Mouse (Mus musculus) midbrain, postnatal 0 days (tissue): Measurements from ENCODE around the gene Smtnl2. TPM values are rescaled to one million over a fixed set of nuclear protein-coding genes. Genes with fewer than 3 reads are reported as not detected.
A peak's percentile ranks its signal among the peaks of the same experiment; 100 is the strongest.

Experiments used
- ATAC-seq: fragments of 200-750 bp; cut with Nextera tagmentation; 2 replicates; pipeline ENCODE4 v1.8.0; 2017; ENCODE audit warnings: moderate number of reproducible peaks, mild to moderate bottlenecking, moderate TSS enrichment, moderate library complexity; ENCODE audit not compliant: low FRiP score
- DNase-seq: peaks from one replicate; pipeline ENCODE4 v3.0.0-alpha.2; 2015; ENCODE audit warnings: low spot score
- H3K27ac ChIP-seq: fragments of 300-500 bp; sonication (generic); 2 replicates; pipeline ENCODE4 v1.5.1; 2014; ENCODE audit warnings: low read depth, mild to moderate bottlenecking, low read length, mixed read lengths
- H3K27me3 ChIP-seq: fragments of 300-500 bp; sonication (generic); 2 replicates; pipeline ENCODE4 v1.6.1; 2014; ENCODE audit warnings: low read length, control low read depth, mixed read lengths; ENCODE audit not compliant: insufficient read depth
- H3K36me3 ChIP-seq: fragments of 300-500 bp; sonication (generic); 2 replicates; pipeline ENCODE4 v1.6.1; 2014; ENCODE audit warnings: low read length, control low read depth, mixed read lengths; ENCODE audit not compliant: insufficient read depth
- H3K4me1 ChIP-seq: fragments of 300-500 bp; sonication (generic); 2 replicates; pipeline ENCODE4 v1.6.1; 2014; ENCODE audit warnings: mild to moderate bottlenecking, control low read depth, antibody characterized with exemption, low read length, mixed read lengths; ENCODE audit not compliant: insufficient read depth
- H3K4me2 ChIP-seq: fragments of 300-500 bp; sonication (generic); 2 replicates; pipeline ENCODE4 v1.6.1; 2014; ENCODE audit warnings: low read depth, mild to moderate bottlenecking, low read length, mixed read lengths; ENCODE audit not compliant: poor library complexity, severe bottlenecking
- H3K4me3 ChIP-seq: fragments of 300-500 bp; sonication (generic); 2 replicates; pipeline ENCODE4 v1.5.1; 2014; ENCODE audit warnings: low read depth, mild to moderate bottlenecking, low read length, moderate library complexity
- H3K9ac ChIP-seq: fragments of 300-500 bp; sonication (generic); replicated peaks from 2 replicates; pipeline ENCODE4 v1.6.1; 2014; ENCODE audit warnings: mild to moderate bottlenecking, low read length, moderate library complexity, mixed read lengths; ENCODE audit not compliant: poor library complexity, severe bottlenecking
- H3K9me3 ChIP-seq: fragments of 300-500 bp; sonication (generic); 2 replicates; pipeline ENCODE4 v1.6.1; 2016; ENCODE audit warnings: low read length, control low read depth
- CTCF ChIP-seq: IDR thresholded peaks from 2 replicates; pipeline ENCODE4 v1.5.1; 2016; ENCODE audit warnings: antibody characterized with exemption, mild to moderate bottlenecking
- WGBS: fragments of 180-500 bp; shearing (Covaris S2); extraction: QIAGEN DNeasy Blood & Tissue Kit; methylation state at CpG from one replicate; pipeline ENCODE4 v1.1.7; 2014; 5-methylcytosine and 5-hydroxymethylcytosine counted together
- polyA plus RNA-seq: library from polyadenylated mRNA; unstranded; fragments of >200 nt; fragmentation: Nextera tagmentation; extraction: Ambion mirVana; gene quantifications from 2 replicates; pipeline ENCODE4 v1.2.1, GENCODE M21; 2015
- total RNA-seq: library from RNA; depleted of rRNA; stranded (reverse); fragments of >200 nt; gene quantifications from 2 replicates; pipeline ENCODE4 v1.2.3, GENCODE M21; 2014

The Smtnl2 gene
- total and polyA plus RNA-seq, 2 experiments from 2014 or later, result 13.3 to 18.6 TPM

GRCm38 (mm10) chr11:72379351-72379750 lies 32.2 kb downstream of the Smtnl2 start:
- DNase-seq (peak; percentile 18), ATAC-seq (no peak)
- Histone ChIP-seq H3K36me3 (no peaks in the 10 kb centered on the region), H3K4me2 (no peak overlapping the region), H3K9ac (no peak overlapping the region), H3K9me3 (no peaks in the 10 kb centered on the region), H3K27me3 (no peaks in the 10 kb centered on the region), H3K4me1 (no peaks in the 10 kb centered on the region), H3K4me3 (no peak overlapping the region), H3K27ac (no peak overlapping the region)
- no peak for TF ChIP-seq CTCF
- 84% methylated on average over 4 of the region's 4 CpGs for WGBS

- no peak overlapping the region for H3K4me3 ChIP-seq
- no peak for ATAC-seq
- H3K4me2 ChIP-seq, result no peak overlapping the region
- no peaks in the 10 kb centered on the region for H3K4me1 ChIP-seq
- H3K9ac ChIP-seq, result no peak overlapping the region
- DNase-seq, result no peak
- no peaks in the 10 kb centered on the region for H3K9me3 ChIP-seq
- H3K27ac ChIP-seq, result no peak overlapping the region
- no peak for TF ChIP-seq CTCF
- no peaks in the 10 kb centered on the region for H3K36me3 ChIP-seq
- 78% methylated on average over 7 of the region's 7 CpGs for whole genome bisulfite sequencing
- no peaks in the 10 kb centered on the region for H3K27me3 ChIP-seq
Observed at GRCm38 (mm10) chr11:72378222-72378621, 33.3 kb downstream of the Smtnl2 start.

GRCm38 (mm10) chr11:72376562-72376961 lies 35.0 kb downstream of the Smtnl2 start:
- WGBS, result 88% methylated on average over 2 of the region's 2 CpGs
- H3K4me2 ChIP-seq, result no peak overlapping the region
- H3K9me3 ChIP-seq, result no peaks in the 10 kb centered on the region
- DNase-seq, result no peak
- ATAC-seq, result no peak
- no peaks in the 10 kb centered on the region for H3K27me3 ChIP-seq
- H3K4me3 ChIP-seq, result no peak overlapping the region
- H3K36me3 ChIP-seq, result no peaks in the 10 kb centered on the region
- no peaks in the 10 kb centered on the region for H3K4me1 ChIP-seq
- no peak for TF ChIP-seq CTCF
- H3K27ac ChIP-seq, result no peak overlapping the region
- H3K9ac ChIP-seq, result no peak overlapping the region

GRCm38 (mm10) chr11:72369904-72370672 lies 41.4 kb downstream of the Smtnl2 start:
- Histone ChIP-seq H3K27me3 (no peaks in the 10 kb centered on the region), H3K9me3 (no peaks in the 10 kb centered on the region), H3K27ac (no peak overlapping the region), H3K4me2 (no peak overlapping the region), H3K36me3 (no peaks in the 10 kb centered on the region), H3K4me3 (no peak overlapping the region), H3K9ac (no peak overlapping the region), H3K4me1 (no peaks in the 10 kb centered on the region)
- DNase-seq (peak; percentile 17), ATAC-seq (no peak)
- 28% methylated on average over 12 of the region's 12 CpGs for WGBS
- TF ChIP-seq CTCF, result peak; percentile 52

- 46% methylated on average over 11 of the region's 11 CpGs for WGBS
- H3K4me3 ChIP-seq, result no peak overlapping the region
- ATAC-seq, result no peak
- H3K9me3 ChIP-seq, result no peaks in the 10 kb centered on the region
- peak; percentile 42 for DNase-seq
- no peaks in the 10 kb centered on the region for H3K4me1 ChIP-seq
- no peak for TF ChIP-seq CTCF
- H3K36me3 ChIP-seq, result no peaks in the 10 kb centered on the region
- H3K27me3 ChIP-seq, result no peaks in the 10 kb centered on the region
- no peak overlapping the region for H3K9ac ChIP-seq
- no peak overlapping the region for H3K4me2 ChIP-seq
- no peak overlapping the region for H3K27ac ChIP-seq
Observed at GRCm38 (mm10) chr11:72367934-72368674, 43.4 kb downstream of the Smtnl2 start.

GRCm38 (mm10) chr11:72366126-72366525 lies 45.4 kb downstream of the Smtnl2 start:
- no peaks in the 10 kb centered on the region for H3K36me3 ChIP-seq
- DNase-seq (no peak), ATAC-seq (no peak)
- no peak overlapping the region for H3K4me2 ChIP-seq
- H3K27me3 ChIP-seq, result no peaks in the 10 kb centered on the region
- no peak overlapping the region for H3K9ac ChIP-seq
- H3K27ac ChIP-seq, result no peak overlapping the region
- H3K4me3 ChIP-seq, result no peak overlapping the region
- TF ChIP-seq CTCF, result no peak
- no peaks in the 10 kb centered on the region for H3K9me3 ChIP-seq
- WGBS, result 83% methylated on average over 9 of the region's 9 CpGs
- H3K4me1 ChIP-seq, result no peaks in the 10 kb centered on the region
